Mouse (Mus musculus) midbrain, embryonic 12.5 days (tissue): ENCODE measurements around the gene Dennd4a. TPM values are rescaled to one million over a fixed set of nuclear protein-coding genes. Genes with fewer than 3 reads are reported as not detected.

Experiments used
- ATAC-seq: fragments of 200-750 bp; cut with Nextera tagmentation; 2 replicates; pipeline ENCODE4 v1.8.0; 2017; ENCODE audit warnings: low read depth, moderate TSS enrichment, moderate library complexity; ENCODE audit not compliant: low FRiP score
- H3K27ac ChIP-seq: fragments of 300-500 bp; sonication (generic); replicated peaks from 2 replicates; pipeline ENCODE4 v1.5.1; 2016; ENCODE audit warnings: mild to moderate bottlenecking
- H3K27me3 ChIP-seq: fragments of 300-500 bp; sonication (generic); 2 replicates; pipeline ENCODE4 v1.6.1; 2016; ENCODE audit warnings: mild to moderate bottlenecking
- H3K36me3 ChIP-seq: fragments of 300-500 bp; sonication (generic); 2 replicates; pipeline ENCODE4 v1.6.1; 2016
- H3K4me1 ChIP-seq: fragments of 300-500 bp; sonication (generic); 2 replicates; pipeline ENCODE4 v1.6.1; 2016
- H3K4me2 ChIP-seq: fragments of 300-500 bp; sonication (generic); replicated peaks from 2 replicates; pipeline ENCODE4 v1.6.1; 2016; ENCODE audit warnings: mild to moderate bottlenecking, moderate library complexity
- H3K4me3 ChIP-seq: fragments of 300-500 bp; sonication (generic); 2 replicates; pipeline ENCODE4 v1.5.1; 2016; ENCODE audit warnings: mild to moderate bottlenecking
- H3K9ac ChIP-seq: fragments of 300-500 bp; sonication (generic); replicated peaks from 2 replicates; pipeline ENCODE4 v1.6.1; 2016; ENCODE audit warnings: mild to moderate bottlenecking, moderate library complexity
- H3K9me3 ChIP-seq: fragments of 300-500 bp; sonication (generic); 2 replicates; pipeline ENCODE4 v1.6.1; 2016; ENCODE audit warnings: mild to moderate bottlenecking
- WGBS: fragments of 180-500 bp; shearing (Covaris S2); methylation state at CpG from one replicate; pipeline ENCODE4 v1.1.7; 2016; 5-methylcytosine and 5-hydroxymethylcytosine counted together
- polyA plus RNA-seq: library from polyadenylated mRNA; unstranded; fragments of >200 nt; fragmentation: Nextera tagmentation; extraction: Ambion mirVana; gene quantifications from 2 replicates; pipeline ENCODE4 v1.2.1, GENCODE M21; 2016

Dennd4a gene
- polyA plus RNA-seq, 1 experiment from 2014 or later = 12.3 TPM

DNA sequence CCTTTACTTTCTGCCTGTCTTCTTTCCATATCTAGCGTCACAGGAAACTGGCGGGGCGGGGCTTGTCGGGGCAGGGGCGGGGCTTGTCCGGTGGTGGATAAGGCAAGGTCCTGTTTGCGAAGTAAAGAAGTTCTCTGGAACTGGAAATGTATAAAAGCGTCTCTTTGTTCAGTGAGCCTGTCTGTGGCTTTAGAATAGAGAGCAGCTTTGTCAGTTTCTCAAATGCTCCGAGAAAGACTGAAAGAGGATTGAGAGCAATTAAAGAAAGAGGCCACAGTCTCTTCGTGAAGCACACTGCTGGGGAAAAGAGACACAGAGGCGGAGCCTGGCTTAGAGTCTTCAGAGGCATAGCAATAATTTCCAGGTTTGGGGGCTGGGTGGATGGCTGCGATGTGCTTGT is 145.2 kb downstream of the Dennd4a start:
- Histone ChIP-seq H3K9ac (no peak overlapping the region), H3K9me3 (no peaks in the 10 kb centered on the region), H3K4me2 (peak overlapping the region; percentile 22; the same call in 1 of the 2 replicates), H3K36me3 (no peaks in the 10 kb centered on the region), H3K27ac (no peak overlapping the region), H3K27me3 (peaks cover 12% of the 10 kb centered on the region; the same call in 1 of the 2 replicates), H3K4me1 (peaks cover 6% of the 10 kb centered on the region), H3K4me3 (no peak overlapping the region)
- no peak for ATAC-seq
- 31% methylated on average over 12 of the region's 12 CpGs for WGBS

GRCm38 (mm10) chr9:64957276-64957675 is 146.1 kb downstream of the Dennd4a start:
- ATAC-seq = no peak
- 93% methylated on average over 3 of the region's 3 CpGs for WGBS

DNA sequence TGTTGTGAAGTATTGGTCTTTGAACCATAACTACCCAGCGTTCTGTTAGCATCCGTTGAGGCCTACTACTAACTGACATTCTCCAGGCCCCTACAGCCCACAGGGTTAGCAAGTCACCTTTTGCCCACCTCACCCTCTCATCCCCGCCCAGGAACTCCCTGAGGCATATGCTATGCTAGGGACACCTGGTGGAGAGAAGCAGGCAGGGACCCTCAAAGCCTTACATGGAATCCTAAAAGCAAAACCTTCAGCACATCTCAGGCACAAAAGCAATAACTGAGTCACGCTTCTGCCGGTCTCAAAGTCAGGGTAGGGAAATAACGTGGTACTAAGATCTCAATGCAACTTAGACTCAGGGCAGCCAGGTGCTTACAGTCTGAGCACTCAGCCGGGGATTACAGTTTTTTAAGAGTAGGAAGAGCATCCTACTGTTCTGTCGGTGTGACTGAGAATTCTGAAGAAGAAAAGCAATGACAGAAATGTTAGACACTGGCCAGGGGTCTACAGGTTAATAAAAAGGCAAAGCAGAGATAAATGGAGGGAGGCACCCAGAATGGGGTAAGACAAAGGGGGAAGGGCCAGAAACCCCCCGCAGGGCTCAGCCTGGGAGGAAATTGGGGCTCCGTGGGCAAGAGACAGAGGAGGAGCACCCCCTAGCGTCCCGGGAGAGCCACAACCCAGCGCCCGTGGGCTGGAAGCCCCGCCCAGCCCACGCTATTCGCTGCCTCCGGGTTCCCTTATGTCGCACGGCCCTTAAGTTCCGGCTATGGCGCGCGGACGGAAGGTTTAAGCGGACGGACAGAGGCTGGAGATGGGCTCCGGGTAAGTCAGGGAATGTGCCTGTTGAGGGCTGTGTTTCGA is 149.2 kb downstream of the Dennd4a start, which contains the start of gene Ints14:
Gene Ints14 (plus strand): TSS at position 789 of the 861 bp plus-strand sequence.
- Histone ChIP-seq H3K36me3 (peaks cover 22% of the 10 kb centered on the region), H3K9ac (peak within 1 kb of the TSS; percentile 81)
- ATAC-seq = peak; percentile 96

More at GRCm38 (mm10) chr9:64957276-64957675, 146.1 kb downstream of the Dennd4a start:
- no peak overlapping the region for H3K27ac ChIP-seq
- peaks cover 12% of the 10 kb centered on the region for H3K4me1 ChIP-seq
- H3K27me3 ChIP-seq = peaks cover 5% of the 10 kb centered on the region; the same call in 1 of the 2 replicates
- H3K4me2 ChIP-seq = no peak overlapping the region
- H3K36me3 ChIP-seq = 0 out of 2 replicates have a peak, but pooled peaks cover under 1% of the 10 kb centered on the region
- no peak overlapping the region for H3K4me3 ChIP-seq
- no peak overlapping the region for H3K9ac ChIP-seq
- no peaks in the 10 kb centered on the region for H3K9me3 ChIP-seq

GRCm38 (mm10) chr9:64960978-64961320 is 149.8 kb downstream of the Dennd4a start:
- peak overlapping the region; percentile 84 for H3K4me3 ChIP-seq
- no peaks in the 10 kb centered on the region for H3K27me3 ChIP-seq
- peak overlapping the region; percentile 85 for H3K27ac ChIP-seq
- no peaks in the 10 kb centered on the region for H3K9me3 ChIP-seq
- 0% methylated on average over 17 of the region's 17 CpGs for WGBS
- peaks cover 12% of the 10 kb centered on the region for H3K4me1 ChIP-seq
- H3K4me2 ChIP-seq = peak overlapping the region; percentile 85
- peak overlapping the region; percentile 81 for H3K9ac ChIP-seq
- H3K36me3 ChIP-seq = peaks cover 28% of the 10 kb centered on the region
- peak; percentile 80 for ATAC-seq

More for the DNA sequence above, 149.2 kb downstream of the Dennd4a start, which contains the start of gene Ints14:
- Histone ChIP-seq H3K4me1 (peaks cover 12% of the 10 kb centered on the region), H3K27ac (peak within 1 kb of the TSS; percentile 85), H3K4me3 (peak within 1 kb of the TSS; percentile 84), H3K9me3 (no peaks in the 10 kb centered on the region), H3K27me3 (no peaks in the 10 kb centered on the region), H3K4me2 (peak within 1 kb of the TSS; percentile 85)
- WGBS = 5% methylated on average over 29 of the region's 29 CpGs

Other genes starting within 250 kb of the Dennd4a start
- gene Rab11a, start 73.6 kb upstream of the Dennd4a start, polyA plus RNA-seq = 304 and 308 TPM in 2 replicates
- gene Slc24a1, start 140.3 kb downstream of the Dennd4a start, polyA plus RNA-seq = not detected in 2 replicates
- 58.4 and 60.4 TPM in 2 replicates for gene Ints14, start 149.6 kb downstream of the Dennd4a start, polyA plus RNA-seq
- gene Hacd3, start 210.4 kb downstream of the Dennd4a start, polyA plus RNA-seq = 148 and 157 TPM in 2 replicates
- 57.0 and 59.0 TPM in 2 replicates for gene Dpp8, start 221.1 kb downstream of the Dennd4a start, polyA plus RNA-seq